In genomic region chr2:9401461-9401860, GRCm38 (mm10) we compare ENCODE assay signal across 29 mouse cellular contexts.
"Had no signal": no experiment of that assay in that cellular context is flagged by ENCODE, and none has a peak within 500 bp of the region (broad histone marks: within the 10 kb centered on the region; RNA-seq: fewer than 3 reads in every experiment).

No protein-coding gene starts in this region.

- ATAC-seq: forebrain, embryonic 13.5 days; forebrain, embryonic 14.5 days; forebrain, embryonic 15.5 days; forebrain, embryonic 16.5 days; forebrain, postnatal 0 days had no signal

- H3K4me1 ChIP-seq: embryonic facial prominence, embryonic 12.5 days; embryonic facial prominence, embryonic 13.5 days; embryonic facial prominence, embryonic 15.5 days; forebrain, embryonic 10.5 days; forebrain, embryonic 12.5 days; forebrain, embryonic 13.5 days; forebrain, embryonic 15.5 days; heart, embryonic 10.5 days had no signal

- H3K27me3 ChIP-seq: embryonic facial prominence, embryonic 12.5 days; embryonic facial prominence, embryonic 13.5 days; embryonic facial prominence, embryonic 15.5 days; forebrain, embryonic 12.5 days; forebrain, embryonic 13.5 days; forebrain, embryonic 15.5 days had no signal

- H3K4me2 ChIP-seq: embryonic facial prominence, embryonic 12.5 days; embryonic facial prominence, embryonic 13.5 days; embryonic facial prominence, embryonic 15.5 days; forebrain, embryonic 12.5 days; forebrain, embryonic 13.5 days; forebrain, embryonic 15.5 days; heart, embryonic 11.5 days had no signal

- H3K36me3 ChIP-seq: embryonic facial prominence, embryonic 12.5 days; embryonic facial prominence, embryonic 13.5 days; embryonic facial prominence, embryonic 15.5 days; forebrain, embryonic 10.5 days; forebrain, embryonic 12.5 days; forebrain, embryonic 15.5 days; heart, embryonic 10.5 days had no signal

- H3K4me3 ChIP-seq: embryonic facial prominence, embryonic 12.5 days; embryonic facial prominence, embryonic 13.5 days; embryonic facial prominence, embryonic 15.5 days; erythroblast, embryonic 14.5 days; forebrain, embryonic 10.5 days; forebrain, embryonic 12.5 days; forebrain, embryonic 13.5 days; forebrain, embryonic 15.5 days; gastrocnemius, adult 2 months; heart, adult 2 months; heart, embryonic 10.5 days had no signal

- DNase-seq: cerebellum, adult 8-10 months; cerebellum, adult 9-10 months; cerebellum, adult 9-11 months; cerebellum, postnatal 10 days; cerebellum, postnatal 14 days; cerebellum, postnatal 25 days; cerebellum, postnatal 36 days; embryo, embryonic 11 days; forebrain, postnatal 0 days; gastrocnemius, adult 2 months; gastrocnemius, postnatal 10 days; gastrocnemius, postnatal 14 days; gastrocnemius, postnatal 25 days; gastrocnemius, postnatal 36 days; heart, adult 11 months; heart, adult 18-20 months; heart, adult 2 months had no signal

- H3K9me3 ChIP-seq: embryonic facial prominence, embryonic 12.5 days; embryonic facial prominence, embryonic 13.5 days; embryonic facial prominence, embryonic 15.5 days; forebrain, embryonic 10.5 days; forebrain, embryonic 12.5 days; forebrain, embryonic 13.5 days; forebrain, embryonic 15.5 days; heart, embryonic 10.5 days had no signal

- H3K27ac ChIP-seq: embryonic facial prominence, embryonic 12.5 days; embryonic facial prominence, embryonic 13.5 days; embryonic facial prominence, embryonic 15.5 days; forebrain, embryonic 10.5 days; forebrain, embryonic 12.5 days; forebrain, embryonic 13.5 days; forebrain, embryonic 15.5 days; gastrocnemius, adult 2 months; heart, adult 2 months; heart, embryonic 10.5 days had no signal

- H3K9ac ChIP-seq: embryonic facial prominence, embryonic 12.5 days; embryonic facial prominence, embryonic 13.5 days; embryonic facial prominence, embryonic 15.5 days; forebrain, embryonic 12.5 days; forebrain, embryonic 13.5 days; forebrain, embryonic 15.5 days; forebrain, postnatal 0 days had no signal
